9 mouse cellular contexts compared by ENCODE assay signal in the genomic region with DNA sequence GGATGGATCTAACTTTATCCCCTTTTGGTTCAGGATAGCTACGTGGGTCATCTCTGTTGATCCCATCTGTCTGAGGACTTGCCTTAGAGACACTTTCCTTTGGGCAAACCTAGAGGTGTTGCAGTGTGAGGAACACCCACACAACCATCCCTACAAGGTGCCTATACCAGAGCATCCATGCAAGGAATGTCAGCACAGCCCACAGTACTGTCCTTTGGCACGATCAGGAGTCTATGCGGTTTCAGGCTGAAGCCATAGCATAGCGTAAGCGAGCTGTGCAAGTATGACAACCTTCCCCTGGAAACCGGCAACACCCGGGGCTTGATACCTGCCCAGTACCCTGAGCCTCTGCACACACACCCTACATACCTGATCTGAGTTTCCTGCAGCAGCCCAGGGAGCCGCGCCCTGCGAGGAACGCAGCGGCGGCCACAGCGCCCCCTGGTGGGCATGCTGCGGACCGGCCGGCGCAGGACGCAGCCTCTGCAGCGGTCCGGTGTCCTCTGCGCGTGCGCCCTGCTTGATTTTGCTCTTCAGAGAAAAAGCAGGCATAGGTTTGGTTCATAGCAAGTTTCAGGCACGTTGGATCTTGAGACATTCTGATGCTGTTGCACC.
DNase-seq lines count a peak whose midpoint lies in the region; ATAC-seq lines count a peak whose summit lies in the region.
"Had no signal": no experiment of that assay in that cellular context is flagged by ENCODE, and none has a peak within 500 bp of the region (broad histone marks: within the 10 kb centered on the region; RNA-seq: fewer than 3 reads in every experiment).

No protein-coding gene starts in this region.

- peaks cover 16% of the 10 kb centered on the region for H3K4me1 ChIP-seq in hindbrain, embryonic 15.5 days (replicated peaks)

- peak overlapping the region; percentile 53 for H3K9ac ChIP-seq in hindbrain, embryonic 15.5 days

- no peaks in the 10 kb centered on the region for H3K9me3 ChIP-seq in hindbrain, embryonic 15.5 days

- peak overlapping the region; percentile 41 for H3K4me3 ChIP-seq in hindbrain, embryonic 15.5 days
- H3K4me3 ChIP-seq: myocyte had no signal

- no peaks in the 10 kb centered on the region for H3K36me3 ChIP-seq in hindbrain, embryonic 15.5 days

- peak; percentile 92 for DNase-seq in ZHBTc4 (ENCODE audit: low read depth, low spot score)
- peak; percentile 73 to 84 for DNase-seq in cerebellum, postnatal 4 days (ENCODE audit: low spot score in 2 of 2)
- DNase-seq in gastrocnemius, adult 18-20 months (ENCODE audit: low spot score) = peak; percentile 65
- peak; percentile 79 to 81 for DNase-seq in layer of hippocampus, postnatal 36 days
- DNase-seq in lung, postnatal 14 days = peak; percentile 84
- peak; percentile 82 for DNase-seq in retina, postnatal 1 day
- DNase-seq in thymus, postnatal 36 days = peak; percentile 80 to 81

- peak; percentile 91 for ATAC-seq in hindbrain, embryonic 15.5 days (ENCODE audit: low FRiP score, low read depth)

- H3K4me2 ChIP-seq in hindbrain, embryonic 15.5 days = peak overlapping the region; percentile 77

- H3K27ac ChIP-seq in hindbrain, embryonic 15.5 days (replicated peaks) = 0 out of 2 replicates have a peak overlapping the region, but pooled peaks have one; percentile 40

- WGBS in hindbrain, embryonic 15.5 days = 10% methylated on average over 25 of the region's 25 CpGs

- no peaks in the 10 kb centered on the region for H3K27me3 ChIP-seq in hindbrain, embryonic 15.5 days

Comparison
In these comparisons a context has a peak if more than half of its experiments do, and no peak if none do; other contexts are left out.
1. Peak in every context shown above with its lines: DNase-seq, ATAC-seq, H3K4me3 ChIP-seq and H3K27ac ChIP-seq.